Mouse (Mus musculus) brown adipose tissue, adult 24 weeks (tissue): Measurements from ENCODE around the gene Gdi1. TPM values are rescaled to one million over a fixed set of nuclear protein-coding genes. Genes with fewer than 3 reads are reported as not detected.
A peak's percentile ranks its signal among the peaks of the same experiment; 100 is the strongest.
"Not testable (repeated sequence)": the region's sequence is repeated elsewhere in the genome, so short reads cannot be mapped to it uniquely, and the experiment has no call there.

Experiments
- H3K27ac ChIP-seq: fragments of 200-500 bp; replicated peaks from 2 replicates; pipeline ENCODE4 v1.5.1; 2012; ENCODE audit warnings: low read depth, mild to moderate bottlenecking, low read length
- H3K4me1 ChIP-seq: fragments of 200-500 bp; 2 replicates; pipeline ENCODE4 v1.6.1; 2012; ENCODE audit warnings: low read length, mixed read lengths; ENCODE audit not compliant: control insufficient read depth, insufficient read depth, insufficient read length
- H3K4me3 ChIP-seq: fragments of 200-500 bp; 2 replicates; pipeline ENCODE4 v1.5.1; 2012; ENCODE audit warnings: low read depth, mild to moderate bottlenecking, low read length, moderate library complexity; ENCODE audit not compliant: insufficient read depth
- polyA plus RNA-seq: library from polyadenylated mRNA; stranded (reverse); fragments of >200 nt; gene quantifications from 2 replicates; pipeline ENCODE4 v1.2.4, GENCODE M21; 2012; ENCODE audit not compliant: missing spikeins, insufficient read depth, insufficient read length

Gene Gdi1
- polyA plus RNA-seq, 1 experiment, result 62.2 TPM

DNA sequence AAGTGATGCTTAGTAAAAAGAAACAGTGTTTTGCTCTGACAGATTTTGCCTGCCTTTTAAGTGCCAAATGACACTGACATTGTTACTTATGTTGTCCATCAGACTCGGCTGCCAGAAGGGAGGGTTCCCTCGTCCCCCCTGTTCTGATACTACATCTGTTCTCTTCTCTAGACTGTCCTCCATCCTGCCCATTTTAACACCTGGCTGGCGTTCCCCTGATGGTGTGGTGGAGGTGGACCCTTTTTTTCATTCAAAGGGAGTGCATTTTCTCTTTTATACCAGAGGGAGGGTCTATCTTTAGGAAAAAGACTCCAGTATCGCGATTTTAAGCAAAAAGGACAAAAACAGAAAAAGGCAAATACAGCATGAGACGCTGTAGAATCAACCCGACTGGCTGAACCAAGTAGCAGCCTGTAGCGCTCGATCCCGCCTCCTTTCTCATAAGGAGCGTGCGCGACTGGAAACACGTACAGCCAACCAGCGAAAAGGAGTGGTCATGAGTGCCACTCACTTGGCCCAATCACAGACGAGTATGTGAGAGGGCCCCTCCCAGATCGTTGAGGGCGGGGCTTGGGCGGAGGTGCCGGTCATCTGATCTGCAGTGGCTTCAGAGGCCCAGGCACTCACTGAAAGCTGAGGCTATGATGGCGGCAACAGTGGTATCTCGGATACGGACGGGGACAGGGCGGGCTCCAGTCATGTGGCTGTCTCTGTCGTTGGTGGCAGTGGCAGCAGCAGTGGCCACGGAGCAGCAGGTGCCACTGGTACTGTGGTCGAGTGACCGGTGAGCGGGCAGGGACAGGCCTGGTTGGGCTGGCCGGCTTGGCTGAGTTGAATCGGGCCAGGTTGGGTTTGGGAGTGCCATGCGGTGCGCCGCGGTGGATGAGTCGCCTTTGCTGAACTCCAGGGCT is 8.0 kb upstream of the Gdi1 start, which contains the start of gene Atp6ap1:
Atp6ap1 (plus strand) TSS at position 560 of the 911 bp plus-strand sequence.
- Histone ChIP-seq H3K27ac (peak within 1 kb of the TSS; percentile 84), H3K4me3 (peak within 1 kb of the TSS; percentile 86)

DNA sequence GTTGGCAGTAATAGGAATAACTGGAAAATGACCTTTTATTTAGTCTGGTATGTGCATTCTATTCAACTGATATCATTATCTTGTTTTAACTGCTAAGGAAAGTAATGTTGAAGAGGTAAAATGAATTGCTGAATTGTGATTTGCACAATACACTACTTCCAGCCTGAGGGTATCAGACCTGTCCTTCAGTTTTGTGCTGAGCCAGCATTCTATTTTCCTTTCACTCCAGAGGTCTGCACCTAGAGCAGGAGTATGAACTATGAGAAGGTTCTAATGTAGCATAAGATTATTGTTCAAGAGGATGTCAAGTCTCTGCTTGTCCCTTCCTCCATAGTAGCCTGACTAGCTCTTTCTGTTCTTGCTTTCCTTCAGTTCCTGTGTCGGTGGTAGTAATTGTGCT is 6.5 kb upstream of the Gdi1 start:
- Histone ChIP-seq H3K4me3 (no peak overlapping the region), H3K27ac (no peak overlapping the region)

More for the DNA sequence above, 8.0 kb upstream of the Gdi1 start, which contains the start of gene Atp6ap1:
- H3K4me1 ChIP-seq, result no peaks in the 10 kb centered on the region

DNA sequence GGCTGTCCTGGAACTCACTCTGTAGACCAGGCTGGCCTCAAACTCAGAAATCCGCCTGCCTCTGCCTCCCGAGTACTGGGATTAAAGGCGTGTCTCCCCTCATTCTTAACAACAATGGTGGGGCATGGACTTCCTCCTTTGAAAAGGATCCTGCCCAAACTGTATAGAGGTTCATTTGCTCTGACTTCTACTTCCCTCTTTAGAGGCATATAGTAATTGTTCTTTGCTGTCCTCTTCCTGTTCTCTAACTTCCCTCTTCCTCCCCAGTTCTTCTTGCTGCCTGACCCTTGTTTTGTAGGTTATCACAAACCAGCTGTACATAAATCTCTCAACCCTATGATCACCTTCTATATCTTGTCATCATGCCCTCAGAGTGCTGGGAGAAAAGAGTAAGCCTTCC is 5.1 kb upstream of the Gdi1 start:
- H3K4me3 ChIP-seq, result no peak overlapping the region
- peak overlapping the region; percentile 24 for H3K27ac ChIP-seq

More for the DNA sequence above, 6.5 kb upstream of the Gdi1 start:
- H3K4me1 ChIP-seq, result no peaks in the 10 kb centered on the region

DNA sequence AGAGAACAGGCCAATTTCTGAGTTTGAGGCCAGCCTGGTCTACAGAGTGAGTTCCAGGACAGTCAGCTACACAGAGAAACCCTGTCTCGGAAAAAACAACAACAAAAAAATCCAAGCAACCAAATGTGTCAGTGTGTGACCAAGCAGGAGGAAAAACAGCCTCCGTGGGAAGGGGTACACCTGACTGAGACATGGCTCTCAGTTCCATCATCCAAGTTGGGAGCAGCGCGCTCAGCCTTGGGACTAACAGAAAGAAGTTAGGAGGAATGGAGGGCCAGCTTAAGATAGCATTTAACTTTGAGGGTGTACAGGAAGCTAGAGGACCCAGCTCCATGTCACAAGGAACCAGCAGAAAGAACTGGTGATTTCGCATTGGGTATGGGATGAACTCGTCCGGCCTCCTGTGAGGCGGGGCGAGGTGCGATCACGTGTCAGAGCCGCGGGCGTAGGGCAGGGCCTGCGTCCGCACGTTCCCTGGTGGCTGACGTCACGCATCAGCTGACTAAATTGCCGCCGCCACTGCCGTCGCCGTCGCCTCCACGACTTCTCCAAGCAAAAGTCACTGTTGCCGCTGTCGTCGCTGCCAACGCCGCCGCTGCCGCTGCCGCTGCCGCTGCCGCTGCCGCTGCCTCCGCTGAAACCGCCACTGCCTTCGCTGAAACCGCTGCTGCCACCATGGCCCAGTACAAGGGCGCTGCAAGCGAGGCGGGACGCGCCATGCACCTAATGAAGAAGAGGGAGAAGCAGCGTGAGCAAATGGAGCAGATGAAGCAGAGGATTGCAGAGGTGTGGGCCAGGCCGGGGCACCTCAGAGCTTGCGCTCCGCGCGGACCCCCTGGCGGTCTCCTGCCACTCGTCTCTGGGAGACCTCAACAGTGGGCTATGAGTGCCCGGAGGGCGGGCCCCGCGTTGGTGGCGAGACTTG is 8.0 kb downstream of the Gdi1 start, which contains the start of gene Fam50a:
Fam50a (plus strand) TSS at position 494 of the 925 bp plus-strand sequence.
- Histone ChIP-seq H3K27ac (peak within 1 kb of the TSS; percentile 86), H3K4me1 (no peaks in the 10 kb centered on the region; the same call in 1 of the 2 replicates), H3K4me3 (peak within 1 kb of the TSS; percentile 95)

More for the DNA sequence above, 5.1 kb upstream of the Gdi1 start:
- no peaks in the 10 kb centered on the region for H3K4me1 ChIP-seq

DNA sequence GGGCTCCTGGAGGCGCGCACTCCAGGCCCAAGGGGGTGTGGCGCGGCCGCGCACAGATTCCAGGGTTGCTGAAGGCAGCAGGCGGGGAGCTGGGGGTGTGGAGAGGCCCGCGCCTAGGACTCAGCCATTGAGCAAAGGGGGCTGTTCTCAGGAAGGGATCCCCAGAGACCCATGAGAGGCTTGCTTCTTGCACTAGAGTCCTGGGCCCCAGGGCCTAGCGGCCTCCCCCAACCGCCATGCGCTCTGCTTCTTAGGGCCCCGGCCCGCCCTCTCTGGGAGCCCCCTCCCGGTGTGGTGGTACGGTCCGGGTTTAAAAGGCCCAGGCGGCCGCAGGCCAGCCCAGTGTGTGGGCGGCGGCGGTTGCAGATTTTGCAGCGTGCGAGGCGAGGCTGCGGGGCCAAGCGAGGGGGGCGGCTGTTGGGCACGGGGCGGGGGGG is 23.9 kb downstream of the Gdi1 start, which contains the start of gene Plxna3:
Plxna3 (plus strand) TSS at position 342 of the 437 bp plus-strand sequence.
- H3K27ac ChIP-seq, result 0 out of 2 replicates have a peak within 1 kb of the TSS, but pooled peaks have one; percentile 66
- H3K4me1 ChIP-seq, result no peaks in the 10 kb centered on the region
- H3K4me3 ChIP-seq, result peak within 1 kb of the TSS; percentile 73

DNA sequence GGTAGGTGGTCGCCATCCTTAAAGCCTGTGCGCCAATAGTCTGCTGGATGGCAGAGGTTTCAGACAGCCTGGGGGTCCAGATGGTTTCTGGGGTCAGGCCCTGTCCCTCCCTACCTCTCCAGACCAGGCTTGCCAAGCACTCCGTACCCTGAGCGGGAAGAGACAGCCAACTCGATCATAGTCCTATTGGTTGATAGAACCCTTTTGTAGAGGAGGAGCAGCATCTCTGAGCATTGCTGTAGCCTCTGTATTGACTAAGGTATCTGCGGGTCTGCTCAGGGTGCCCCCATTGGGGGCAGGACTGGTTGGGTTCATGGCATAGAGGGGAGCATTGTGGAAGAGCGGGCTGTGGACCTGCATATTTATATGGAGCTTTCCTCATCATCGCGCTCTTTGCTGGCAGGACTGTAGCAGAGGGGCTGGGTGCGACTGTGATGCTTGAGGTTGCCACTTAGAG is 24.4 kb downstream of the Gdi1 start:
- no peak overlapping the region for H3K27ac ChIP-seq

DNA sequence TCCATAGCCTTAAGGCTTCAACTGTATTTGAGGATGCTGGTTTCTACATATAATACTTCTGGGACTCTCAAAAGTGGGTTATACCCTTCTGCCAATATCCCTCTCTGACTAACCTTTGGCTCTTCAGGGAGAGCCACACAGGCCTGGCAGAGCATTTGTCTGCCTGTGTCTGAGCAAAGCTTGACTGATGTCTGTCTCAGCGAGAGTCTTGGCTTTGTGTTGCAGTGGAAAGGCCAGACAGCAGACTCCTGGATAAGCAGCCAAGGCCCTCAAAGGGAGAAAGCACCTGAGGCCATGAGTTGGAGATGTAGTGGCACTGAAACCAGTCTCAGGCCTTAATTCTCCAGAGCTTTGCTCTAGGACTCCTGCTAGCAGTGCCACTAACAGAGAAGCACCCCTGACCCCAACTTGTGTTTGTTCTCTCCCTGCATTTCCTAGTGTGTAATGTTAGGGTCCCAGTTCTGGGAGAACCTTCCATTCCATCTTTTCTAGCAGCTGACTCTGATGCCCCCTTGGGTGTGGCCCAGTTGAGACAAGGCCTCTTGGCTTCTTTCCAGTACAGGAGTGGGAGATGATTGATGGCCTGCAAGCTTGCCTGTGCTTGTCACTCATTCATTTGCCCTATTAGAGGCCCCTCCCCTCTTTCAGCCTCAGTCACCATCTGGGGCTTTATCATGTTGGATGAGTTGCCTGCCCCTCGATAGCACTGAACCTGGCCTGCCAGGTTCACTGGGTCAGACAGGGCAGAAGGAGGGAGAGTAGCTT is 25.6 kb downstream of the Gdi1 start:
- no peak overlapping the region for H3K4me3 ChIP-seq
- H3K4me1 ChIP-seq, result no peaks in the 10 kb centered on the region
- H3K27ac ChIP-seq, result no peak overlapping the region

More for the DNA sequence above, 24.4 kb downstream of the Gdi1 start:
- Histone ChIP-seq H3K4me1 (no peaks in the 10 kb centered on the region), H3K4me3 (peak overlapping the region; percentile 73)

DNA sequence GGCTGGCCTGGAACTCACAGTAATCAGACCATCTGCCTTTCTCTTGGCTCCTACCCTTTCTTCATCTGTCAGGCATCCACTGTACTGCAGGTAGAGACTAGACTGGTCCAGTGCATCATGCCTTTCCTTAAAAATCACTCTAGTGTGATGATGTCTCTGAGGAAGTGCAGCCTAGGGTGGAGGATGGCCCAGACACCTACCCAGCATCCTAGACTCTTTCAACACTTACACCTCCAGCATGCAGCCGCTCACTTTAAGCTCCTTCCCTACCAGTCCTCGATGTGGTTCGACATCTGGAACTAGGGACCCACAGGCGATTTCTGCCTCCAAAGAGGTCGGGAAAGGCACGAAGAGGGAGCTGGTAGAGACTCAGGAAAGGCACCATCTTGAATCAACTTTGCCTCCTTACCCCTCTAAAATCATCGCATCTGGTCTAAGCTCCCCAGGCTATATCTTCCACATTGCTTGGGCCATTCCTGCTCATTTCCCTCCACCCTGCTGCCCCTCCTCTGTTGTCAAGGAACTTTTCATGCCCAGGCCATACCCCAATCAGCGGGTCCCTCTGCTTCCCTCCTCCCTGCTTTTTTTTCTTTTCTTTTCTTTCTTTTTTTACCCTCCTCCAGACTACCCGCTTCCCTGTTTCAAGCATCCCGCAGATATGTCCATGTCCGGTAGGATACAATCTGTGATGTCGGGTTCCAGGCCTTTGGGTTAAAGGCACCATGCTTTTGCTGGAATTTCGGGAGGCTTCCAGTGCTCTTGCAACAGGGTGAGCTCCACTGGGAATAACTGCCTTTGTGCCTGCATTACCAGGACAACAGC is 48.1 kb downstream of the Gdi1 start:
- peak overlapping the region; percentile 37; the same call in 1 of the 2 replicates for H3K27ac ChIP-seq
- no peaks in the 10 kb centered on the region for H3K4me1 ChIP-seq

DNA sequence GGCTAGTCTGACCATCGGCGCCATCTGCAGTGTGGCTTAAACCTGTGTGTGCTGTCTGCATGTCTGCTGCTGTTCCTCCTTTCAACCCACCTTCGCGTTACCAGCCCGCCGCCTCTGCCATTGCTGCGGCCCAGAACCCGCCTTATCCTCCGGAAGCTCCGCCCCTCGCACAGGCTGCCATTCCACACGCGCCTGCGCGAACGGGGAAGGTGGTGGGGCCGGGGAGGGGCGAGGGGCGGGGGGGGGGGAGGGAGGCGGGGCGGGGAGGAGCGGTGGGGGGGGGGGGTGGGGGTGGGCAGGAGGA is 48.6 kb downstream of the Gdi1 start, which contains the start of gene Lage3:
Lage3 (minus strand) TSS at position 152 of the 304 bp plus-strand sequence.
- Histone ChIP-seq H3K4me1 (no peaks in the 10 kb centered on the region), H3K4me3 (peak within 1 kb of the TSS; percentile 72), H3K27ac (peak within 1 kb of the TSS; percentile 37; the same call in 1 of the 2 replicates)

More for the DNA sequence above, 48.1 kb downstream of the Gdi1 start:
- peak overlapping the region; percentile 72 for H3K4me3 ChIP-seq

DNA sequence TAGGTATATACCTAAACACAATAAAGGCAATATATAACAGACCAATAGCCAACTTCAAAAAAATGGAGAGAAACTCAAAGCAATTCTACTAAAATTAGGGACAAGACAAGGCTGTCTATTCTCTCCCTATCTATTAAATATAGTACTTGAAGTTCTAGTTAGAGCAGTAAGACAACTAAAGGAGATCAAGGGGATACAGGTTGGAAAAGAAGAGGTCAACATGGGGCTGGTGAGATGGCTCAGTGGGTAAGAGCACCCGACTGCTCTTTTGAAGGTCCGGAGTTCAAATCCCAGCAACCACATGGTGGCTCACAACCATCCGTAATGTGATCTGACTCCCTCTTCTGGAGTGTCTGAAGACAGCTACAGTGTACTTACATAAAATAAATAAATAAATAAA is 52.3 kb downstream of the Gdi1 start:
- not testable (repeated sequence) for H3K4me3 ChIP-seq, H3K27ac ChIP-seq, H3K4me1 ChIP-seq

DNA sequence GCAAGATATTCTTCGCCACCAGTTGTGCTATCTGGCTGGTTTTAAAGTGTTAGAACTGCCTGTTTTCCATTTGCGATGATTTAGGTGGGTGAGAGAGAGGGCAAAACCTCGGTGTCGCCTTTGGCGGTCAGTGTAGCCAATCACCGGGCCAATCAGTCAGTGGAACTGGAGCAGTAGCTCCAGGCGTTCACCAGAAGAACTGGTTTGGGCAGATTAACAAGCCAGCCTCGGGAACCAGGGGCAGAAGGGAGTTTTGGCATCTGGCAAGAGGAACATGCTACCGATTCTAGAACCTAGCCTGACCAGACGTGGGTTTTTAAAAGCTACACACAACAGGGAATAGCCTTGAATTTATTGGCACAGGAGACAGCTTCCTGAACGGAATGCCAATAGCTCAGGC is 54.4 kb downstream of the Gdi1 start:
- Histone ChIP-seq H3K4me1 (no peaks in the 10 kb centered on the region), H3K4me3 (no peak overlapping the region), H3K27ac (no peak overlapping the region)
